Mouse (Mus musculus) cerebellum, adult 2 months (tissue): ENCODE results near the gene Sft2d1. TPM values are rescaled to one million over a fixed set of nuclear protein-coding genes. Genes with fewer than 3 reads are reported as not detected.
"Not testable (repeated sequence)": the region's sequence is repeated elsewhere in the genome, so short reads cannot be mapped to it uniquely, and the experiment has no call there.

Experiments used
- DNase-seq, 2 experiments: peaks; one replicate each; pipeline ENCODE4 v3.0.0; 2021
- H3K27ac ChIP-seq: fragments of 200-500 bp; 2 replicates; pipeline ENCODE4 v1.5.1; 2012; ENCODE audit warnings: low read length, control low read depth, inconsistent platforms; ENCODE audit not compliant: insufficient read depth
- H3K27me3 ChIP-seq: fragments of 200-500 bp; 2 replicates; pipeline ENCODE4 v1.6.1; 2012; ENCODE audit warnings: inconsistent platforms, mild to moderate bottlenecking, low read length, moderate library complexity; ENCODE audit not compliant: control insufficient read depth, insufficient read depth
- H3K4me1 ChIP-seq: fragments of 200-500 bp; 2 replicates; pipeline ENCODE4 v1.6.1; 2011; ENCODE audit warnings: low read length; ENCODE audit not compliant: control insufficient read depth, insufficient read depth
- H3K4me3 ChIP-seq: fragments of 200-500 bp; replicated peaks from 2 replicates; pipeline ENCODE3; 2011; ENCODE audit warnings: mild to moderate bottlenecking, low read depth, low read length, control low read depth; ENCODE audit not compliant: insufficient read depth
- CTCF ChIP-seq: fragments of 200-500 bp; IDR thresholded peaks from 2 replicates; pipeline ENCODE4 v1.5.1; 2011; ENCODE audit warnings: low read depth, mild to moderate bottlenecking, control low read depth, low read length, moderate library complexity, borderline replicate concordance; ENCODE audit not compliant: insufficient read depth
- POLR2A ChIP-seq: fragments of 200-500 bp; IDR thresholded peaks from 2 replicates; pipeline ENCODE4 v1.6.1; 2011; ENCODE audit warnings: low read length, control low read depth, borderline replicate concordance; ENCODE audit not compliant: insufficient read depth
- WGBS: fragments of 180-500 bp; shearing (Covaris S2); methylation state at CpG from one replicate; pipeline ENCODE4 v1.1.7; 2018; 5-methylcytosine and 5-hydroxymethylcytosine counted together
- polyA plus RNA-seq: library from polyadenylated mRNA; depleted of rRNA; stranded (reverse); fragments of >200 nt; gene quantifications from 2 replicates; pipeline ENCODE4 v1.2.3, GENCODE M21; 2012

Sft2d1 gene
- polyA plus RNA-seq, 1 experiment, result 118 TPM

DNA sequence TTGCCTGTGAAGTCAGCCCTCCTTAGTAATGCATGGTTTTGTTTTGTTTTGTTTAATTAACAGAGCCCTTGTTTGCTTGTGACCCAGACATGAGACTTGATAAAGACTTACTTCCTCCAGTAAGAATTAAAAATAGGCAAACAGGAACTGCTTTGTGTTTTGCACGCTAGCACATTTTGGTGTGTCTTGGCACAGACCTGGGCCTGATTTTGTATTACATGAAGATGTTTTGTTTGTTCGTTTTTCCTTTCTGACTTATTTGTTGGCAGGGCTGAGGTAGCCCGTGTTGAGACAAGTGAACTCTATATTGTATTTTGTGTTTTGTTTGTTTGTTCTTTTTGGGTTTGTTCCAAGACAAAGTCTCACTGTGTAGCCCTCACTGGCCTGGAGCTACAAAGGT, 849 bp downstream of the Sft2d1 start:
- 38% methylated on average over 3 of the region's 3 CpGs for WGBS
- Histone ChIP-seq H3K4me1 (peaks cover 9% of the 10 kb centered on the region), H3K27ac (no peak overlapping the region), H3K27me3 (no peaks in the 10 kb centered on the region), H3K4me3 (peak overlapping the region; percentile 66)
- TF ChIP-seq POLR2A, result no peak
- no peak for TF ChIP-seq CTCF
- no peak for DNase-seq

DNA sequence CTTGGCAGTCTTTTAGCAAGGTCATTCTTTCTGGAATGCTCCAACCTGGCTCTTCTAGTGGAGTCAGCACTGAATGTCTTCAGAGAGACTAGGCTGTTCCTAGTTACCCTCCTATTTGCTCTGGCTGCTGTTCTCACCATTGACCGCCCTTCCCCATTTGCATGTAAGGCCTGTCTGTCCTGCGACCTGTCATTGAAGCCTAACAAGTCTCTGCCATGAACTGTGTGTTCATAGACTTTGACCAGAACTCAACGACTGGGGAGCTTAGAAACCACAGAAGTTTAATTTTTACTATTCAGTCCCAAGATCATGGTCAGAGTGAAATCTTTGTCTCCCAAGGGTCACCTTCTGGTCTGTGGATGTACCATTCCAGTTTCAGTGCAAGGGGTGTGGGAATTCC, 3.1 kb downstream of the Sft2d1 start:
- Histone ChIP-seq H3K27me3 (no peaks in the 10 kb centered on the region), H3K4me1 (peaks cover 9% of the 10 kb centered on the region), H3K27ac (no peak overlapping the region), H3K4me3 (no peak overlapping the region)
- no peak for TF ChIP-seq CTCF
- TF ChIP-seq POLR2A, result no peak
- no peak for DNase-seq
- 89% methylated on average over 3 of the region's 3 CpGs for WGBS

DNA sequence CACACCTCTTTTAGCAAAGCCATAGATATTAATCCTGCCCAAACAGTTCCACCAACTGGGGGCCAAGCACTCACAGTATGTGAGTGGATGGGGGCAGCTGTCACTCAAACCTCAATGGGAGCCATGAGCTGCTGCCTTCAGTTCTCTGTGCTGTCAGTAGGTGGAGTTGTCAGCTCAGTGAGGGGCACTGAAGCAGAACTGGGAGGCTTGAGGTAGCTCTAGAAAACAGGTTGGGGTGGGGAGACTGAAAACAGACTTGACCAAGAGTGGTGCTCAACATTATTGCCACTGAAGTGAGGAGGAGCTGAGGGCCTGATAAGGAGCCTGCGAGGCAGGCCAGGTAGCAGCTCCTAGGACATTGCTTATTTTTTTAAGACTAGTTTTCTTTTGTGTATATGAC, 5.3 kb downstream of the Sft2d1 start:
- peaks cover 9% of the 10 kb centered on the region for H3K4me1 ChIP-seq
- H3K27ac ChIP-seq, result no peak overlapping the region
- no peak overlapping the region for H3K4me3 ChIP-seq
- TF ChIP-seq CTCF, result peak; percentile 46; the same call in 1 of the 2 replicates
- TF ChIP-seq POLR2A, result no peak
- H3K27me3 ChIP-seq, result no peaks in the 10 kb centered on the region
- no peak for DNase-seq
- WGBS, result 89% methylated on average over 1 of the region's 1 CpGs

DNA sequence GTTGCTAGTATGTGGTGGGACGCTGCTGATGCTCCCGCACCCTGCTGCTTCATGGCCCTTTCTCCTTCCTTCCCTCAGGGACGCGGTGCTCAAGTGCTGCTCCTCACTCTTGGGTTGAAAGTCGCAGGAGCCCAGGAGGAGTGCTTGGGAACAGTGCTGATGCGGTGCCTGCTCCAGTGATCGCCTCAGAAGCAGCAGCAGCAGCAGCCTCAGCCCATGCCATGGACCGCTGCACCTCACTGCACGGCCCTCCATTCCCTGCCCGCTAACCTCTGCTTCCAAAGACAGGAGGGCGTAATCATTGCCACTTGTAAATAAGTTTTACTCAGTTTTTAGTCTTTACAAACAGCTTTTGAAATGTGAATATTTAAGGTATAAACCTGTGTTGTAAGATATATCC, 16.0 kb downstream of the Sft2d1 start:
- not testable (repeated sequence) for DNase-seq, H3K4me3 ChIP-seq, H3K27ac ChIP-seq, H3K27me3 ChIP-seq, H3K4me1 ChIP-seq
- WGBS, result 67% methylated on average over 11 of the region's 11 CpGs

DNA sequence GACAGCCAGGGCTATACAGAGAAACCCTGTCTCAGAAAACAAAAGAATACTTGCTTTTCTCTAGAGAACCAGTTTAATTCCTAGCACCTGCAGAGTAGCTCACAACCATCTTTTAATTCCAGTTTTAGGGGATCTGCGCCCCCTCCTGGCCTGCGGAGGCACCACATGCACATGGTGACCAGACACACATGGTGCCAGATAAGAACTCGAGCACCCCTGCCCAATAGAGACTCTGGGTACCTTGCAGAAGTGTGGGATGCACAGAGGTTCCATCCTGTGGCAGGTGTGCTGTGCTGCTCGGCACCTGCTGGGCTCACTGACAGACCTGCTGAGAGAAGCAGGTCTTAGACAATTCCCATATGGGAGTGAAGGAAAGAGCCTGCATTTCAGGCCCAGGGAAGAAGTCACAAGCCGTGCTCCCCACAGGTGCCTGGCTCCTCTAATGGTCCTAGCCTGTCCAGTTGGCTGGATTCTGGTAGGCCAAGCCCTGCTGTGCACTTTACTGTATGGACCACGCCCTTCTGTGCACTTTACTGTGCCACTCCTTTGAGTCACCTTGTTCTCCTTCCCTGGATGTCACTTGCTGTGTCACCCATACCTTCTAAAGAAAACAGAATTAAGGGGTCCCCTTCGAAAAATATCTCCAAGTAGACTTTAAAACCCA, 17.7 kb downstream of the Sft2d1 start:
- H3K27ac ChIP-seq, result no peak overlapping the region
- peak; percentile 47; the same call in 1 of the 2 replicates for TF ChIP-seq CTCF
- TF ChIP-seq POLR2A, result no peak
- 63% methylated on average over 7 of the region's 7 CpGs for WGBS
- H3K27me3 ChIP-seq, result no peaks in the 10 kb centered on the region
- H3K4me1 ChIP-seq, result no peaks in the 10 kb centered on the region
- no peak for DNase-seq
- H3K4me3 ChIP-seq, result no peak overlapping the region

DNA sequence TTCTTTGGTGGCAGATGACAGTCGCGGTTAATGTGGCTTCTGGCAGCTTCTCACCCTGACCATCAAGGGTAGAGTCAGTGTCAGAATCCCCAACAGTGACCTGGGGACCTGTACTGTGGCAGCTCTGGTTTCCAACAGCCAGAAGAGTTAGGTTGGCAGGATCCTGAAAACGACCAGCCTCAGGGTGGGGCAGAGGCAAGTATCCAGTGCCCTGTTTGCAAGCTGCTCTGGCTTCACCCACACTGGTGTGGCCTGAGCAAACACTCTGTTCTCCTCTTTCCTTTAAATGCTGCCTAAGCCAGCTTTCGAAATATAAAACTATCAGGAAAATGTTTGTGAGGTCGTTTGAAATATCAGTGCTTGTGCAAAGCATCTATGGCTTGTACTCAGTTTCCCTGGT, 19.7 kb downstream of the Sft2d1 start:
- TF ChIP-seq CTCF, result no peak
- TF ChIP-seq POLR2A, result no peak
- no peak for DNase-seq
- no peak overlapping the region for H3K27ac ChIP-seq
- no peaks in the 10 kb centered on the region for H3K4me1 ChIP-seq
- H3K4me3 ChIP-seq, result no peak overlapping the region
- 60% methylated on average over 5 of the region's 5 CpGs for WGBS
- no peaks in the 10 kb centered on the region for H3K27me3 ChIP-seq

DNA sequence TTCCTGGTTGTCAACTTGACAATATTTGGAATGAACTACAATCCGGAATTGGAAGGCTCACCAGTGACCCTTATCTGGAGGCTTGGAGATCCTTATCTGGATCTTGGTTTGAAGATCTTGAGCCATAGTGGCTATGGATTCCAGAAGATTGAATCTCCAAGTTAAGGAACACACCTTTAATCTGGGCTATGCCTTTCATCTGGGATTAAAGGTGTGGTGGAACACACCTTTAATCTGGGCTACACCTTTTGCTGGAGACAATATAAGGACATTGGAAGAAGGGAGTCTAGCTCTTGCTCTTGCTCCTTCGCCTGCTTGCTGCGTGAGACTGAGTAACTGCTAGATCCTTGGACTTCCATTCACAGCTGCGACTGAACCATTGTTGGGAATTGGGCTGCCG, 26.3 kb downstream of the Sft2d1 start, which contains the start of gene Prr18:
Gene Prr18, plus strand, starts transcription at position 301 of the 400 bp plus-strand sequence.
- 73% methylated on average over 1 of the region's 5 CpGs for WGBS
- not testable (repeated sequence) for H3K4me3 ChIP-seq

DNA sequence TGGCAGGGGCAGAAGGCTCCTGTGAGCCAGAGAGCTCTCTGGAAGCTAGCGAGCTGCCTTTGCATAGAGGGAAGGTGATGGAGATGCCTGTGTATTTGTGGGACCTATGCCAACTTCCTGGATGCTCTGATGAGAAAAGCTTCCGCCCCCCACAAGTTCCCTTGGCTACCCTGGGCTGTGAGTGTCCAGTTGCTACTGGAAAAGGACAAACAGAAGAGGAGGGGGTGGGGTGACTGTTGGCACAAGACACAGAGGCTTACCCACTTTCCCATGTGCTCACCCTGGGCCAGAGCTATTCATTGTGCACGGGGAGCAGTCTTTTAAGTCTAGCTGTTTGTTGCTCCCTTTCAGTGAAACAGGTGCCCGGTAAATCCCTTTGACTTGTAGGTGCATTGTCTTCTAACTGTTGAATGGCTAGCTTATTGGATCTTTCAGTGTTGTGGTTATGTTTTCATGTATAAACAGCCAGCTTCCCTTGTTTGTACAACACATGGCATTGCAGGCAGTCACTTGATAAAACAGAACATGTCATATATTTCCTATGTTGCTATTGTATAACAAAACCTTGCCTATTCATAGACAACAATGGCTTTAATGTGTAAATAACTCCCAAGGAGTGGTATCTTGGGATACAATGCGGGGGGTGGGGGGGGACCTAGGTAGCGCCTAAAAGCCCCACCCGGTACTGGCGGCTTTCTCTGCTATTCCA, 28.9 kb downstream of the Sft2d1 start:
- H3K4me3 ChIP-seq, result peak overlapping the region; percentile 67
- no peak for TF ChIP-seq POLR2A
- no peak for TF ChIP-seq CTCF
- H3K27ac ChIP-seq, result peak overlapping the region; percentile 15; the same call in 1 of the 2 replicates
- peak; percentile 22 to 39 for DNase-seq
- no peaks in the 10 kb centered on the region for H3K27me3 ChIP-seq
- WGBS, result 9% methylated on average over 8 of the region's 8 CpGs
- 0 out of 2 replicates have a peak, but pooled peaks cover 3% of the 10 kb centered on the region for H3K4me1 ChIP-seq

More for the DNA sequence above, 26.3 kb downstream of the Sft2d1 start, which contains the start of gene Prr18:
- not testable (repeated sequence) for H3K27ac ChIP-seq, H3K4me1 ChIP-seq, H3K27me3 ChIP-seq, DNase-seq
